Mouse (Mus musculus) cerebellum, adult 2 months (tissue): Measurements from ENCODE around the gene Wwox.

Source experiments
- CTCF ChIP-seq: fragments of 200-500 bp; IDR thresholded peaks from 2 replicates; pipeline ENCODE4 v1.5.1; 2011; ENCODE audit warnings: low read depth, mild to moderate bottlenecking, control low read depth, low read length, moderate library complexity, borderline replicate concordance; ENCODE audit not compliant: insufficient read depth
- POLR2A ChIP-seq: fragments of 200-500 bp; IDR thresholded peaks from 2 replicates; pipeline ENCODE4 v1.6.1; 2011; ENCODE audit warnings: low read length, control low read depth, borderline replicate concordance; ENCODE audit not compliant: insufficient read depth

DNA sequence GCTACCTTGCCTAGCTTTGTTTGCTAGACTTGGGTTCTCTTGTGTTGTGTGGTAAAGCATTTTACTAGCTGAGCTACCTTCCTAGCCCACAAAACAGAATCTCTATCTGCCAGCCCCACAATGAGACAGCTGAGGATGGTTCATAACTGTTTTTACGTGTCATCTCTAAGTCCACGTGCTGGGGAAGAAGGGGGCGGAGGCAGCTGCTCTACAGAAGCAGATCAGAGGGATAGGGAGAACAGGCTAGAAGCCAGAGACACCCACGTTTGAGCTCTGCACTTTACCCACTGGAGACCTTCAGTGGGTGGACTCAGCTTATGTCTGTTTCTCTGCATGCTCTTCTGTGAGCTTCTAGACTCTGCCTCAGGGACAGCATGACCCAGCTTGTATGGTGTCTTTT is 17.9 kb upstream of the Wwox start:
- TF ChIP-seq CTCF, result no peak
- TF ChIP-seq POLR2A, result no peak
